Mouse (Mus musculus) kidney, embryonic 16.5 days (tissue): ENCODE results near the gene Olfr1224-ps1. TPM values are rescaled to one million over a fixed set of nuclear protein-coding genes. Genes with fewer than 3 reads are reported as not detected.

ENCODE experiments used
- polyA plus RNA-seq: library from polyadenylated mRNA; unstranded; fragments of >200 nt; fragmentation: Nextera tagmentation; extraction: Ambion mirVana; gene quantifications from 2 replicates; pipeline ENCODE4 v1.2.1, GENCODE M21; 2015

The Olfr1224-ps1 gene
- polyA plus RNA-seq, 1 experiment from 2014 or later = not detected

Other genes starting within 250 kb of the Olfr1224-ps1 start
- gene Olfr1209, start 248.9 kb downstream of the Olfr1224-ps1 start, polyA plus RNA-seq = not detected in 2 replicates
- not detected in 2 replicates for gene Olfr1211, start 226.0 kb downstream of the Olfr1224-ps1 start, polyA plus RNA-seq
- not detected in 2 replicates for gene Olfr1212, start 210.1 kb downstream of the Olfr1224-ps1 start, polyA plus RNA-seq
- gene Gm13762, start 183.8 kb downstream of the Olfr1224-ps1 start, polyA plus RNA-seq = not detected in 2 replicates
- not detected in 2 replicates for gene Olfr1214, start 171.4 kb downstream of the Olfr1224-ps1 start, polyA plus RNA-seq
- gene Olfr1215, start 157.1 kb downstream of the Olfr1224-ps1 start, polyA plus RNA-seq = not detected in 2 replicates
- not detected in 2 replicates for gene Olfr1216, start 145.8 kb downstream of the Olfr1224-ps1 start, polyA plus RNA-seq
- not detected in 2 replicates for gene Olfr1217, start 132.0 kb downstream of the Olfr1224-ps1 start, polyA plus RNA-seq
- gene Olfr1218, start 102.9 kb downstream of the Olfr1224-ps1 start, polyA plus RNA-seq = not detected in 2 replicates
- gene Olfr1219, start 80.6 kb downstream of the Olfr1224-ps1 start, polyA plus RNA-seq = not detected in 2 replicates
- not detected in 2 replicates for gene Olfr1220, start 57.3 kb downstream of the Olfr1224-ps1 start, polyA plus RNA-seq
- not detected in 2 replicates for gene Olfr1221, start 46.8 kb downstream of the Olfr1224-ps1 start, polyA plus RNA-seq
- gene Olfr1222, start 31.0 kb downstream of the Olfr1224-ps1 start, polyA plus RNA-seq = not detected in 2 replicates
- not detected in 2 replicates for gene Olfr1223, start 12.5 kb downstream of the Olfr1224-ps1 start, polyA plus RNA-seq
- gene Olfr1225, start 10.6 kb upstream of the Olfr1224-ps1 start, polyA plus RNA-seq = not detected in 2 replicates
- gene Olfr1226, start 36.0 kb upstream of the Olfr1224-ps1 start, polyA plus RNA-seq = not detected in 2 replicates
- not detected in 2 replicates for gene Olfr1228, start 90.0 kb upstream of the Olfr1224-ps1 start, polyA plus RNA-seq
- not detected in 2 replicates for gene Olfr1229, start 123.9 kb upstream of the Olfr1224-ps1 start, polyA plus RNA-seq
- not detected in 2 replicates for gene Olfr1230, start 133.2 kb upstream of the Olfr1224-ps1 start, polyA plus RNA-seq
- gene Olfr1231, start 143.0 kb upstream of the Olfr1224-ps1 start, polyA plus RNA-seq = not detected in 2 replicates
- not detected in 2 replicates for gene Olfr1232, start 165.6 kb upstream of the Olfr1224-ps1 start, polyA plus RNA-seq
- not detected in 2 replicates for gene Olfr1233, start 178.3 kb upstream of the Olfr1224-ps1 start, polyA plus RNA-seq
- gene Olfr1234, start 200.8 kb upstream of the Olfr1224-ps1 start, polyA plus RNA-seq = not detected in 2 replicates
- gene Olfr1238, start 245.6 kb upstream of the Olfr1224-ps1 start, polyA plus RNA-seq = not detected in 2 replicates